Comparison of ENCODE assay signal across 29 mouse cellular contexts in the genomic region with DNA sequence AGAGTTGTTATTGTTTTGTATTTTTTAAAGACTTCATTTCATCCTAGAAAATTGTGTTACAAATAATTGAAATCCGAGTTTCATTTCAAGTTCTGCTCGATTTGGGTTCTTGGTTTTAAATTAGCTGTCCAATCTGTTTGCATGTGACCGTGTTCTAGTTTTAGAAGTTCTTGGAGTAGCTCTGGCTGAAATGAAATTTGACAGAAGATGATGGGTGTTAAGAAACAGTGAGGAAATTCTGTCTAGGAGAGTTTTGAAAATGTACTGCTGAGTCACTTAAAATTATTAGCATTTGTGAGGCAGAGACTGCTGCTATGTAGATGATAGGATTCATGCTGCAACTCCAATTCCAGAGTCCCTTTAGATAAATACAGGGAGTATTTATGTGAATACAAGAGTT. TPM values are rescaled to one million over a fixed set of nuclear protein-coding genes. Genes with fewer than 3 reads are reported as not detected.
"Had no signal": no experiment of that assay in that cellular context is flagged by ENCODE, and none has a peak within 500 bp of the region (broad histone marks: within the 10 kb centered on the region; RNA-seq: fewer than 3 reads in every experiment).

No protein-coding gene starts in this region.

- DNase-seq: gastrocnemius, adult 2 months; gastrocnemius, postnatal 10 days; gastrocnemius, postnatal 25 days; heart, adult 18-20 months; heart, postnatal 10 days; heart, postnatal 4 days; kidney, adult 18-20 months; kidney, adult 9 months; kidney, postnatal 14 days; kidney, postnatal 36 days; layer of hippocampus, postnatal 36 days; left cerebral cortex, postnatal 4 days had no signal

- H3K27ac ChIP-seq: gastrocnemius, adult 2 months; heart, embryonic 10.5 days; hindbrain, embryonic 10.5 days; hindbrain, embryonic 12.5 days; hindbrain, embryonic 14.5 days; intestine, embryonic 15.5 days; kidney, embryonic 15.5 days; kidney, postnatal 0 days; limb, embryonic 13.5 days; limb, embryonic 15.5 days; liver, embryonic 12.5 days; liver, embryonic 14.5 days had no signal

- H3K36me3 ChIP-seq: intestine, embryonic 15.5 days; liver, embryonic 12.5 days had no signal

- H3K27me3 ChIP-seq: heart, embryonic 12.5 days; hindbrain, embryonic 12.5 days; intestine, embryonic 15.5 days; kidney, embryonic 15.5 days; limb, embryonic 13.5 days; limb, embryonic 15.5 days; liver, embryonic 12.5 days had no signal

- H3K4me1 ChIP-seq: heart, embryonic 10.5 days; heart, embryonic 12.5 days; hindbrain, embryonic 10.5 days; hindbrain, embryonic 12.5 days; intestine, embryonic 15.5 days; kidney, embryonic 15.5 days; limb, embryonic 13.5 days; limb, embryonic 15.5 days; liver, embryonic 12.5 days had no signal

- ATAC-seq: forebrain, embryonic 16.5 days; hindbrain, embryonic 16.5 days; inflammation-experienced regulatory T-cells, adult 6 months; intestine, embryonic 15.5 days; intestine, postnatal 0 days; liver, embryonic 12.5 days had no signal

- H3K9me3 ChIP-seq: heart, embryonic 10.5 days; heart, embryonic 12.5 days; hindbrain, embryonic 10.5 days; hindbrain, embryonic 12.5 days; intestine, embryonic 15.5 days; kidney, embryonic 15.5 days; limb, embryonic 13.5 days; limb, embryonic 15.5 days had no signal

- H3K4me3 ChIP-seq: gastrocnemius, adult 2 months; heart, embryonic 10.5 days; heart, embryonic 12.5 days; hindbrain, embryonic 10.5 days; hindbrain, embryonic 12.5 days; intestine, embryonic 15.5 days; kidney, embryonic 15.5 days; limb, embryonic 13.5 days; limb, embryonic 15.5 days; liver, embryonic 12.5 days had no signal

- H3K9ac ChIP-seq: heart, embryonic 12.5 days; hindbrain, embryonic 12.5 days; hindbrain, embryonic 14.5 days; intestine, embryonic 15.5 days; kidney, embryonic 15.5 days; limb, embryonic 13.5 days; limb, embryonic 15.5 days; liver, embryonic 12.5 days; liver, embryonic 14.5 days had no signal

- H3K4me2 ChIP-seq: heart, embryonic 12.5 days; hindbrain, embryonic 12.5 days; hindbrain, embryonic 14.5 days; intestine, embryonic 15.5 days; kidney, embryonic 15.5 days; limb, embryonic 13.5 days; limb, embryonic 15.5 days; liver, embryonic 12.5 days had no signal

RNA-seq across cellular contexts. Expression of a gene that starts 46.5 kb away (rescaled TPM):
- total RNA-seq: granulocyte monocyte progenitor cell, adult 5-6 weeks had no signal
